10 mouse cellular contexts compared by ENCODE assay signal in genomic region chr2:102021371-102022084, GRCm38 (mm10).
DNase-seq lines count a peak whose midpoint lies in the region; ATAC-seq lines count a peak whose summit lies in the region.
"Had no signal": no experiment of that assay in that cellular context is flagged by ENCODE, and none has a peak within 500 bp of the region (broad histone marks: within the 10 kb centered on the region; RNA-seq: fewer than 3 reads in every experiment).

No protein-coding gene starts in this region.

- H3K36me3 ChIP-seq in heart, embryonic 10.5 days: no peaks in the 10 kb centered on the region
- no peaks in the 10 kb centered on the region for H3K36me3 ChIP-seq in hindbrain, embryonic 15.5 days
- peaks cover 7% of the 10 kb centered on the region; the same call in 1 of the 2 replicates for H3K36me3 ChIP-seq in limb, embryonic 15.5 days

- H3K4me2 ChIP-seq in hindbrain, embryonic 15.5 days: no peak overlapping the region
- H3K4me2 ChIP-seq in limb, embryonic 15.5 days: no peak overlapping the region
- H3K4me2 ChIP-seq: lung, embryonic 14.5 days had no signal

- H3K27ac ChIP-seq in heart, embryonic 10.5 days: peak overlapping the region; percentile 13; the same call in 1 of the 2 replicates
- H3K27ac ChIP-seq in hindbrain, embryonic 15.5 days (replicated peaks): 0 out of 2 replicates have a peak overlapping the region, but pooled peaks have one; percentile 14
- H3K27ac ChIP-seq in limb, embryonic 15.5 days: peak overlapping the region; percentile 70

- no peak overlapping the region for H3K9ac ChIP-seq in hindbrain, embryonic 15.5 days
- no peak overlapping the region for H3K9ac ChIP-seq in limb, embryonic 15.5 days
- H3K9ac ChIP-seq: lung, embryonic 14.5 days had no signal

- WGBS in heart, embryonic 10.5 days: 43% methylated on average over 11 of the region's 11 CpGs
- 41% methylated on average over 11 of the region's 11 CpGs for WGBS in hindbrain, embryonic 15.5 days
- 18% methylated on average over 11 of the region's 11 CpGs for WGBS in limb, embryonic 15.5 days

- ATAC-seq in hindbrain, embryonic 15.5 days (ENCODE audit: low FRiP score, low read depth): no peak
- ATAC-seq in limb, embryonic 15.5 days (ENCODE audit: insufficient number of reproducible peaks, low FRiP score, low TSS enrichment, low read depth): peak; percentile 46; the same call in 1 of the 2 replicates
- ATAC-seq in monocyte, adult 5-6 weeks (replicated peaks; ENCODE audit: insufficient number of reproducible peaks, low FRiP score, low TSS enrichment, poor library complexity, severe bottlenecking): no peak

- no peak for DNase-seq in heart, embryonic 10.5 days (ENCODE audit: low spot score)
- DNase-seq in heart, adult 8-10 months (ENCODE audit: low spot score): no peak
- peak; percentile 41 for DNase-seq in brain, adult 2 months (ENCODE audit: low read depth, low spot score)
- DNase-seq in c-Kit-positive CD71-positive TER-119-positive erythroid progenitor cells, embryonic 14.5 days (ENCODE audit: low spot score): no peak
- DNase-seq in right cerebral cortex, postnatal 14 days: no peak
- DNase-seq: B cell, adult 2 months; lung, embryonic 14.5 days had no signal

- H3K27me3 ChIP-seq in heart, embryonic 10.5 days (ENCODE audit: insufficient read depth, poor library complexity, severe bottlenecking): no peaks in the 10 kb centered on the region
- H3K27me3 ChIP-seq in hindbrain, embryonic 15.5 days: no peaks in the 10 kb centered on the region
- no peaks in the 10 kb centered on the region for H3K27me3 ChIP-seq in limb, embryonic 15.5 days

- no peaks in the 10 kb centered on the region for H3K4me1 ChIP-seq in heart, embryonic 10.5 days
- peaks cover 18% of the 10 kb centered on the region for H3K4me1 ChIP-seq in hindbrain, embryonic 15.5 days (replicated peaks)
- peaks cover 17% of the 10 kb centered on the region for H3K4me1 ChIP-seq in limb, embryonic 15.5 days

- H3K4me3 ChIP-seq in heart, embryonic 10.5 days: no peak overlapping the region
- H3K4me3 ChIP-seq in hindbrain, embryonic 15.5 days: no peak overlapping the region
- H3K4me3 ChIP-seq in limb, embryonic 15.5 days: no peak overlapping the region

- H3K9me3 ChIP-seq in heart, embryonic 10.5 days: no peaks in the 10 kb centered on the region
- no peaks in the 10 kb centered on the region for H3K9me3 ChIP-seq in hindbrain, embryonic 15.5 days
- no peaks in the 10 kb centered on the region for H3K9me3 ChIP-seq in limb, embryonic 15.5 days

Comparison
In these comparisons a context has a peak if more than half of its experiments do, and no peak if none do; other contexts are left out.
1. H3K27ac ChIP-seq: peak in every context shown above with its lines; median percentile 70 in limb, embryonic 15.5 days; 14 in hindbrain, embryonic 15.5 days; 13 in heart, embryonic 10.5 days.